Mouse (Mus musculus) B cell, adult 67 days (primary cell): ENCODE measurements around the gene Zfp609. TPM values are rescaled to one million over a fixed set of nuclear protein-coding genes. Genes with fewer than 3 reads are reported as not detected.

Experiments used
- total RNA-seq, 2 experiments: library from RNA; stranded (reverse); gene quantifications; 4 replicates each; pipeline ENCODE4 v1.2.4; 2023

Gene Zfp609
- total RNA-seq: 10 to 100 TPM; 18.4 to 23.1 TPM

GRCm38 (mm10) chr9:65827344-65828015 is at the start of gene Zfp609:
Zfp609 (minus strand) TSS chr9:65827564.

GRCm38 (mm10) chr9:65667701-65668100 is 159.7 kb downstream of the Zfp609 start, which contains the start of gene Oaz2:
Oaz2 (plus strand) TSS chr9:65668001.

Other genes with a start within 250 kb of the Zfp609 start
- 100 to 1,000 TPM; 159 to 163 TPM for gene Plekho2, start 247.5 kb downstream of the Zfp609 start, total RNA-seq
- under 1 TPM; 0.21 to 0.38 TPM for gene Pif1, start 240.4 kb downstream of the Zfp609 start, total RNA-seq
- under 1 TPM in 1 of 2 experiments, not detected in 1; 0.49 TPM for gene Rbpms2, start 197.9 kb downstream of the Zfp609 start, total RNA-seq
- 10 to 100 TPM; 28.8 to 35.4 TPM for gene Oaz2, start 159.6 kb downstream of the Zfp609 start, total RNA-seq
- 1 to 10 TPM; 2.0 to 4.4 TPM for gene Pclaf, start 62.7 kb upstream of the Zfp609 start, total RNA-seq
- 10 to 100 TPM; 27.4 to 29.8 TPM for gene Trip4, start 81.2 kb upstream of the Zfp609 start, total RNA-seq
- gene Csnk1g1, start 81.4 kb upstream of the Zfp609 start, total RNA-seq: 10 to 100 TPM; 60.0 to 60.5 TPM
- 100 to 1,000 TPM; 236 to 237 TPM for gene Ppib, start 232.7 kb upstream of the Zfp609 start, total RNA-seq
- under 1 TPM; 0.64 to 0.74 TPM for gene Snx22, start 242.2 kb upstream of the Zfp609 start, total RNA-seq